Mouse (Mus musculus) liver, adult 2 months (tissue): ENCODE measurements at regions not wholly inside any gene's neighbourhood (a gene's known extent, or its start where the extent isn't known, plus 50 kb on each side); places are given as distances from the start of the nearest gene placed in this dataset.

Experiments
- DNase-seq: peaks from one replicate; pipeline ENCODE4 v3.0.0-alpha.2; 2011; ENCODE audit warnings: low read depth, low spot score; ENCODE audit errors: extremely low read depth
- H3K27ac ChIP-seq: fragments of 200-500 bp; replicated peaks from 2 replicates; pipeline ENCODE4 v1.5.1; 2012; ENCODE audit warnings: low read depth, mild to moderate bottlenecking, control low read depth, inconsistent platforms, low read length; ENCODE audit not compliant: insufficient read depth
- H3K27me3 ChIP-seq: fragments of 200-500 bp; 2 replicates; pipeline ENCODE4 v1.6.1; 2012; ENCODE audit warnings: mild to moderate bottlenecking, moderate library complexity, low read length, inconsistent platforms; ENCODE audit not compliant: control insufficient read depth, insufficient read depth
- H3K36me3 ChIP-seq: fragments of 200-500 bp; 2 replicates; pipeline ENCODE4 v1.6.1; 2012; ENCODE audit warnings: low read length, inconsistent platforms; ENCODE audit not compliant: control insufficient read depth, insufficient read depth
- H3K4me1 ChIP-seq: fragments of 200-500 bp; 2 replicates; pipeline ENCODE4 v1.6.1; 2011; ENCODE audit warnings: low read length; ENCODE audit not compliant: control insufficient read depth, insufficient read depth
- H3K4me3 ChIP-seq: fragments of 200-500 bp; 2 replicates; pipeline ENCODE4 v1.5.1; 2011; ENCODE audit warnings: low read depth, mild to moderate bottlenecking, control low read depth, low read length, moderate library complexity; ENCODE audit not compliant: insufficient read depth
- H3K79me2 ChIP-seq: fragments of 200-500 bp; 2 replicates; pipeline ENCODE4 v1.6.1; 2012; ENCODE audit warnings: inconsistent platforms, mild to moderate bottlenecking, low read length, moderate library complexity; ENCODE audit not compliant: control insufficient read depth, insufficient read depth
- H3K9ac ChIP-seq: fragments of 200-500 bp; 2 replicates; pipeline ENCODE4 v1.6.1; 2012; ENCODE audit warnings: low read depth, mild to moderate bottlenecking, control low read depth, inconsistent platforms, low read length
- CTCF ChIP-seq: fragments of 200-500 bp; IDR thresholded peaks from 2 replicates; pipeline ENCODE4 v1.5.1; 2011; ENCODE audit warnings: low read depth, low read length, control low read depth
- POLR2A ChIP-seq: fragments of 200-500 bp; IDR thresholded peaks from 2 replicates; pipeline ENCODE4 v1.6.1; 2011; ENCODE audit warnings: low read length, control low read depth; ENCODE audit not compliant: insufficient read depth; ENCODE audit errors: extremely low read depth
- WGBS: fragments of 180-500 bp; shearing (Covaris S2); methylation state at CpG from one replicate; pipeline ENCODE4 v1.1.7; 2018; 5-methylcytosine and 5-hydroxymethylcytosine counted together

GRCm38 (mm10) chr8:49030255-49030654, 186.5 kb upstream of the Tenm3 start:
- TF ChIP-seq POLR2A = no peak
- TF ChIP-seq CTCF = no peak
- Histone ChIP-seq H3K36me3 (no peaks in the 10 kb centered on the region), H3K9ac (no peak overlapping the region), H3K79me2 (no peaks in the 10 kb centered on the region), H3K4me3 (no peak overlapping the region), H3K27ac (no peak overlapping the region), H3K27me3 (no peaks in the 10 kb centered on the region), H3K4me1 (no peaks in the 10 kb centered on the region)
- WGBS = 85% methylated on average over 5 of the region's 5 CpGs
- no peak for DNase-seq

GRCm38 (mm10) chr8:49017741-49018140, 174.0 kb upstream of the Tenm3 start:
- H3K27ac ChIP-seq = no peak overlapping the region
- TF ChIP-seq CTCF (no peak), POLR2A (no peak)
- peaks cover 3% of the 10 kb centered on the region for H3K4me1 ChIP-seq
- no peaks in the 10 kb centered on the region for H3K79me2 ChIP-seq
- no peak overlapping the region for H3K9ac ChIP-seq
- no peaks in the 10 kb centered on the region for H3K36me3 ChIP-seq
- 92% methylated on average over 3 of the region's 3 CpGs for WGBS
- DNase-seq = no peak
- H3K27me3 ChIP-seq = no peaks in the 10 kb centered on the region
- H3K4me3 ChIP-seq = no peak overlapping the region

- Histone ChIP-seq H3K9ac (no peak overlapping the region), H3K27me3 (no peaks in the 10 kb centered on the region), H3K79me2 (no peaks in the 10 kb centered on the region), H3K4me3 (no peak overlapping the region), H3K36me3 (no peaks in the 10 kb centered on the region), H3K27ac (no peak overlapping the region), H3K4me1 (peaks cover 3% of the 10 kb centered on the region)
- DNase-seq = no peak
- TF ChIP-seq CTCF (no peak), POLR2A (no peak)
- WGBS = 70% methylated on average over 7 of the region's 7 CpGs
Measured at GRCm38 (mm10) chr8:49015701-49016100, 171.9 kb upstream of the Tenm3 start.

- no peak for TF ChIP-seq POLR2A
- no peak for TF ChIP-seq CTCF
- Histone ChIP-seq H3K79me2 (no peaks in the 10 kb centered on the region), H3K9ac (no peak overlapping the region), H3K4me3 (no peak overlapping the region), H3K27ac (no peak overlapping the region), H3K4me1 (peaks cover 3% of the 10 kb centered on the region), H3K36me3 (no peaks in the 10 kb centered on the region), H3K27me3 (no peaks in the 10 kb centered on the region)
- WGBS = 18% methylated on average over 8 of the region's 8 CpGs
- peak; percentile 86 for DNase-seq
Measured at GRCm38 (mm10) chr8:49015200-49015599, 171.4 kb upstream of the Tenm3 start.

GRCm38 (mm10) chr8:49006236-49006965, 162.7 kb upstream of the Tenm3 start:
- H3K27ac ChIP-seq = peak overlapping the region; percentile 84
- WGBS = 25% methylated on average over 11 of the region's 11 CpGs
- peak; percentile 96 for DNase-seq

GRCm38 (mm10) chr8:48981667-48982066, 137.9 kb upstream of the Tenm3 start:
- Histone ChIP-seq H3K4me3 (no peak overlapping the region), H3K36me3 (no peaks in the 10 kb centered on the region), H3K9ac (no peak overlapping the region), H3K27me3 (no peaks in the 10 kb centered on the region), H3K4me1 (no peaks in the 10 kb centered on the region), H3K27ac (no peak overlapping the region), H3K79me2 (no peaks in the 10 kb centered on the region)
- TF ChIP-seq POLR2A = no peak
- no peak for TF ChIP-seq CTCF
- 89% methylated on average over 8 of the region's 8 CpGs for WGBS
- DNase-seq = no peak

More at GRCm38 (mm10) chr8:49006236-49006965, 162.7 kb upstream of the Tenm3 start:
- Histone ChIP-seq H3K27me3 (no peaks in the 10 kb centered on the region), H3K79me2 (no peaks in the 10 kb centered on the region), H3K9ac (peak overlapping the region; percentile 57), H3K4me3 (peak overlapping the region; percentile 46), H3K4me1 (peaks cover 9% of the 10 kb centered on the region), H3K36me3 (no peaks in the 10 kb centered on the region)
- no peak for TF ChIP-seq POLR2A
- TF ChIP-seq CTCF = no peak
